Mouse (Mus musculus) lung, embryonic 15.5 days (tissue): ENCODE results near the gene Mpz. TPM values are rescaled to one million over a fixed set of nuclear protein-coding genes. Genes with fewer than 3 reads are reported as not detected.

ENCODE experiments used
- ATAC-seq: fragments of 200-750 bp; cut with Nextera tagmentation; 2 replicates; pipeline ENCODE4 v1.8.0; 2017; ENCODE audit warnings: moderate number of reproducible peaks, borderline replicate concordance; ENCODE audit not compliant: low FRiP score, low TSS enrichment; ENCODE audit errors: extremely low read depth
- H3K27ac ChIP-seq: fragments of 300-500 bp; sonication (generic); 2 replicates; pipeline ENCODE4 v1.5.1; 2015; ENCODE audit warnings: moderate library complexity, mild to moderate bottlenecking, inconsistent platforms
- H3K27me3 ChIP-seq: fragments of 300-500 bp; sonication (generic); 2 replicates; pipeline ENCODE4 v1.6.1; 2015; ENCODE audit warnings: inconsistent platforms
- H3K36me3 ChIP-seq: fragments of 300-500 bp; sonication (generic); 2 replicates; pipeline ENCODE4 v1.6.1; 2015; ENCODE audit warnings: inconsistent platforms
- H3K4me1 ChIP-seq: fragments of 300-500 bp; sonication (generic); 2 replicates; pipeline ENCODE4 v1.6.1; 2015; ENCODE audit warnings: inconsistent platforms
- H3K4me2 ChIP-seq: fragments of 300-500 bp; sonication (generic); 2 replicates; pipeline ENCODE4 v1.6.1; 2015; ENCODE audit warnings: inconsistent platforms, mild to moderate bottlenecking, moderate library complexity
- H3K4me3 ChIP-seq: fragments of 300-500 bp; sonication (generic); 2 replicates; pipeline ENCODE4 v1.5.1; 2015; ENCODE audit warnings: mild to moderate bottlenecking, inconsistent platforms
- H3K9ac ChIP-seq: fragments of 300-500 bp; sonication (generic); 2 replicates; pipeline ENCODE4 v1.6.1; 2015; ENCODE audit warnings: inconsistent platforms
- H3K9me3 ChIP-seq: fragments of 300-500 bp; sonication (generic); 2 replicates; pipeline ENCODE4 v1.6.1; 2016; ENCODE audit warnings: inconsistent platforms
- WGBS: fragments of 180-500 bp; shearing (Covaris S2); methylation state at CpG from one replicate; pipeline ENCODE4 v1.1.7; 2015; 5-methylcytosine and 5-hydroxymethylcytosine counted together
- polyA plus RNA-seq: library from polyadenylated mRNA; unstranded; fragments of >200 nt; fragmentation: Nextera tagmentation; extraction: Ambion mirVana; gene quantifications from 2 replicates; pipeline ENCODE4 v1.2.1, GENCODE M21; 2015

Mpz gene
- polyA plus RNA-seq, 1 experiment from 2014 or later, result 1.0 TPM

- Histone ChIP-seq H3K4me2 (no peak overlapping the region), H3K36me3 (no peaks in the 10 kb centered on the region), H3K27me3 (no peaks in the 10 kb centered on the region), H3K4me1 (no peaks in the 10 kb centered on the region), H3K27ac (peak overlapping the region; percentile 78), H3K9me3 (no peaks in the 10 kb centered on the region), H3K9ac (no peak overlapping the region), H3K4me3 (no peak overlapping the region)
- 45% methylated on average over 3 of the region's 3 CpGs for WGBS
- peak; percentile 59 for ATAC-seq
These were observed 20.6 kb downstream of the Mpz start for GRCm38 (mm10) chr1:171171138-171171537.

GRCm38 (mm10) chr1:171172779-171173178 lies 22.3 kb downstream of the Mpz start:
- WGBS, result 93% methylated on average over 8 of the region's 8 CpGs
- Histone ChIP-seq H3K27ac (no peak overlapping the region), H3K9me3 (no peaks in the 10 kb centered on the region), H3K9ac (no peak overlapping the region), H3K27me3 (no peaks in the 10 kb centered on the region), H3K36me3 (no peaks in the 10 kb centered on the region), H3K4me1 (no peaks in the 10 kb centered on the region), H3K4me3 (no peak overlapping the region), H3K4me2 (no peak overlapping the region)
- no peak for ATAC-seq

DNA sequence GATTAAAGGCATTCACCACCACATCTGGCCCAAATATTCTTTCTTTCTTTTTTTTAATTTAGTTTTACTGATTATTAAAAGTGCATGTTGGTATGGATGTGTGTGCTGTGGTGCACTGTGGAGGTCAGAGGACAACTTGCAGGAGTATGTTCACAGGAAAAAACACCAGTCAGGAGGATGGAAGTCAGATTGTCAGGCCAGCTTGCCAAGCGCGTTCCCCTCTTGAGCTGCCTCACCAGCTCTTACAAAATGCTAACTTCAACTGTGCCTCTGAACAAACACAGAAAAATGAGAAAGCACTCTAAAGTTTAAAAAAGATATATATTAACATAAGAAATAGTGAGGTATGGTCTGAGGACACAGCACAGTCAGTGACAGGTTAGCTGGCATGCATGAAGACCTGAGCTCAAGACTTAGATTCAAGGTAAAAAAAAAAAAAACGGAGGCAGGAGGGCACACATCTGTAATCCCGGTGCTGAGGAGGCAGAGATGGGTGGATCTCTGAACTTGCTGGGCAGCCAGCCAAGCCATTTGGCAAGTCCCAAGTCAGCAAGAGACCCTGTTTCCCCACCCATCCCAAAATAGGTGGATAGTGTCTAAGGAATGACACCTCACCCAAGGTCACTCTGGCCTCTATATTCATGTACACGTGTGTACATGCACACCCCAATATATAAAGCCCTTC lies 29.1 kb downstream of the Mpz start:
- no peaks in the 10 kb centered on the region for H3K36me3 ChIP-seq
- peaks cover 3% of the 10 kb centered on the region; the same call in 1 of the 2 replicates for H3K4me1 ChIP-seq
- H3K27ac ChIP-seq, result no peak overlapping the region
- WGBS, result 52% methylated on average over 5 of the region's 5 CpGs
- H3K4me3 ChIP-seq, result no peak overlapping the region
- no peak for ATAC-seq
- no peaks in the 10 kb centered on the region for H3K27me3 ChIP-seq
- H3K4me2 ChIP-seq, result no peak overlapping the region
- H3K9me3 ChIP-seq, result no peaks in the 10 kb centered on the region
- H3K9ac ChIP-seq, result no peak overlapping the region

- H3K9me3 ChIP-seq, result no peaks in the 10 kb centered on the region
- H3K4me3 ChIP-seq, result no peak overlapping the region
- 77% methylated on average over 3 of the region's 3 CpGs for WGBS
- H3K9ac ChIP-seq, result no peak overlapping the region
- peaks cover 3% of the 10 kb centered on the region; the same call in 1 of the 2 replicates for H3K4me1 ChIP-seq
- H3K27me3 ChIP-seq, result no peaks in the 10 kb centered on the region
- H3K36me3 ChIP-seq, result no peaks in the 10 kb centered on the region
- H3K27ac ChIP-seq, result no peak overlapping the region
- H3K4me2 ChIP-seq, result no peak overlapping the region
- no peak for ATAC-seq
These were observed 32.5 kb downstream of the Mpz start for GRCm38 (mm10) chr1:171183025-171183424.

- no peak overlapping the region for H3K27ac ChIP-seq
- no peak for ATAC-seq
- no peaks in the 10 kb centered on the region for H3K27me3 ChIP-seq
- H3K4me2 ChIP-seq, result no peak overlapping the region
- no peaks in the 10 kb centered on the region for H3K9me3 ChIP-seq
- 29% methylated on average over 3 of the region's 3 CpGs for WGBS
- H3K4me3 ChIP-seq, result no peak overlapping the region
- H3K9ac ChIP-seq, result no peak overlapping the region
- peaks cover 3% of the 10 kb centered on the region; the same call in 1 of the 2 replicates for H3K4me1 ChIP-seq
- H3K36me3 ChIP-seq, result no peaks in the 10 kb centered on the region
These were observed 33.1 kb downstream of the Mpz start for GRCm38 (mm10) chr1:171183620-171184019.

- Histone ChIP-seq H3K9ac (no peak overlapping the region), H3K27me3 (no peaks in the 10 kb centered on the region), H3K36me3 (no peaks in the 10 kb centered on the region), H3K9me3 (no peaks in the 10 kb centered on the region), H3K4me1 (peaks cover 8% of the 10 kb centered on the region), H3K27ac (peak overlapping the region; percentile 26; the same call in 1 of the 2 replicates), H3K4me2 (no peak overlapping the region), H3K4me3 (no peak overlapping the region)
- 54% methylated on average over 7 of the region's 7 CpGs for WGBS
- ATAC-seq, result no peak
These were observed 33.8 kb downstream of the Mpz start for GRCm38 (mm10) chr1:171184314-171184713.

GRCm38 (mm10) chr1:171185655-171186054 lies 35.1 kb downstream of the Mpz start:
- Histone ChIP-seq H3K4me2 (no peak overlapping the region), H3K4me3 (no peak overlapping the region), H3K9me3 (no peaks in the 10 kb centered on the region), H3K27ac (no peak overlapping the region), H3K36me3 (no peaks in the 10 kb centered on the region), H3K4me1 (peaks cover 14% of the 10 kb centered on the region), H3K27me3 (no peaks in the 10 kb centered on the region), H3K9ac (no peak overlapping the region)
- WGBS, result 56% methylated on average over 8 of the region's 8 CpGs
- no peak for ATAC-seq

GRCm38 (mm10) chr1:171187851-171188700 lies 37.6 kb downstream of the Mpz start:
- WGBS, result 72% methylated on average over 13 of the region's 13 CpGs
- Histone ChIP-seq H3K9me3 (no peaks in the 10 kb centered on the region), H3K4me3 (no peak overlapping the region), H3K36me3 (no peaks in the 10 kb centered on the region), H3K4me1 (peaks cover 14% of the 10 kb centered on the region), H3K27me3 (peaks cover 16% of the 10 kb centered on the region), H3K27ac (no peak overlapping the region), H3K9ac (no peak overlapping the region), H3K4me2 (no peak overlapping the region)
- ATAC-seq, result no peak

- Histone ChIP-seq H3K9ac (no peak overlapping the region), H3K36me3 (no peaks in the 10 kb centered on the region), H3K9me3 (no peaks in the 10 kb centered on the region), H3K27ac (peak overlapping the region; percentile 35), H3K4me3 (no peak overlapping the region), H3K4me2 (peak overlapping the region; percentile 19; the same call in 1 of the 2 replicates), H3K27me3 (peaks cover 25% of the 10 kb centered on the region), H3K4me1 (peaks cover 15% of the 10 kb centered on the region)
- ATAC-seq, result peak; percentile 16; the same call in 1 of the 2 replicates
- WGBS, result 4% methylated on average over 8 of the region's 8 CpGs
These were observed 38.5 kb downstream of the Mpz start for GRCm38 (mm10) chr1:171189046-171189445.

GRCm38 (mm10) chr1:171189476-171190114 lies 39.1 kb downstream of the Mpz start:
- no peak overlapping the region for H3K9ac ChIP-seq
- H3K4me2 ChIP-seq, result peak overlapping the region; percentile 19; the same call in 1 of the 2 replicates
- WGBS, result 38% methylated on average over 14 of the region's 14 CpGs
- no peaks in the 10 kb centered on the region for H3K9me3 ChIP-seq
- H3K27ac ChIP-seq, result peak overlapping the region; percentile 35
- no peaks in the 10 kb centered on the region for H3K36me3 ChIP-seq
- ATAC-seq, result peak; percentile 62
- peaks cover 15% of the 10 kb centered on the region for H3K4me1 ChIP-seq
- H3K4me3 ChIP-seq, result no peak overlapping the region
- H3K27me3 ChIP-seq, result peaks cover 31% of the 10 kb centered on the region

DNA sequence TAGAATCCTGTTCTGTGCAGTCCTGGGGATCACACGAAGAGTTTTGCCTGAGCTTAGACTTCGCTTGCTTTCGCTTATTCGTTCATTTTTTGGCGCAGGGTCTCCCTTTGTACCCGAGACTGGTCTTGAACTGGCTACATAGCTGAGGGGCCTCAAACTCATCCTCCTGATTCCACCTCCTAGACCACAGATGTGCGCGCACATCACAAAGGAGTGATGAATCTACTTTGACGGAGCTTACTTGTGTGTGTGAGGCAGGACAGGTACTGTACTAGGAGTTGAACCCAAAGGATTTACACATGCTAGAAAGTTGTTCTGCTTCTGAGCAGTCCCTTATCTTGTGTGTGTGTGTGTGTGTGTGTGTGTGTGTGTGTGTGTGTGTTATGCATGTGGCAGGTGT lies 40.3 kb downstream of the Mpz start:
- H3K27ac ChIP-seq, result no peak overlapping the region
- ATAC-seq, result no peak

More for the DNA sequence above, 40.3 kb downstream of the Mpz start:
- H3K27me3 ChIP-seq, result peaks cover 43% of the 10 kb centered on the region
- H3K4me1 ChIP-seq, result peaks cover 19% of the 10 kb centered on the region
- no peaks in the 10 kb centered on the region for H3K36me3 ChIP-seq
- H3K4me3 ChIP-seq, result no peak overlapping the region
- no peak overlapping the region for H3K4me2 ChIP-seq
- H3K9ac ChIP-seq, result no peak overlapping the region
- WGBS, result 94% methylated on average over 9 of the region's 9 CpGs
- H3K9me3 ChIP-seq, result no peaks in the 10 kb centered on the region
